Mouse (Mus musculus): Measurements from ENCODE around the gene Rgl2. TPM values are rescaled to one million over a fixed set of nuclear protein-coding genes. Genes with fewer than 3 reads are reported as not detected.
"Not testable (repeated sequence)": the region's sequence is repeated elsewhere in the genome, so short reads cannot be mapped to it uniquely, and the experiment has no call there.

Gene Rgl2
- total and polyA plus RNA-seq, 2 experiments from 2014 or later: 38.2 to 83.0 TPM

GRCm38 (mm10) chr17:33899642-33900041 lies 29.7 kb upstream of the Rgl2 start:
- no peak overlapping the region for H3K4me3 ChIP-seq (ENCODE audit: low read depth, low read length)
- H3K36me3 ChIP-seq (ENCODE audit: insufficient read depth, low read length): no peaks in the 10 kb centered on the region
- H3K4me2 ChIP-seq (ENCODE audit: low read depth, low read length, poor library complexity, severe bottlenecking): no peak overlapping the region
- no peak for TF ChIP-seq CTCF (IDR thresholded peaks at IDR 0.05)
- 79% methylated on average over 4 of the region's 4 CpGs for WGBS
- no peak for ATAC-seq (ENCODE audit: low FRiP score)
- no peak overlapping the region for H3K27ac ChIP-seq (ENCODE audit: low read depth, low read length)
- H3K9ac ChIP-seq (replicated peaks; ENCODE audit: low read length, poor library complexity, severe bottlenecking): no peak overlapping the region
- H3K4me1 ChIP-seq (ENCODE audit: insufficient read depth, low read length): no peaks in the 10 kb centered on the region
- no peak for DNase-seq (ENCODE audit: low spot score)
- H3K9me3 ChIP-seq (ENCODE audit: low read length): no peaks in the 10 kb centered on the region
- H3K27me3 ChIP-seq (ENCODE audit: insufficient read depth, low read length): no peaks in the 10 kb centered on the region

GRCm38 (mm10) chr17:33900281-33900988 lies 28.9 kb upstream of the Rgl2 start:
- H3K9ac ChIP-seq (replicated peaks; ENCODE audit: low read length, poor library complexity, severe bottlenecking): no peak overlapping the region
- H3K36me3 ChIP-seq (ENCODE audit: insufficient read depth, low read length): no peaks in the 10 kb centered on the region
- no peak overlapping the region for H3K4me3 ChIP-seq (ENCODE audit: low read depth, low read length)
- H3K27ac ChIP-seq (ENCODE audit: low read depth, low read length): no peak overlapping the region
- TF ChIP-seq CTCF (IDR thresholded peaks at IDR 0.05): no peak
- H3K9me3 ChIP-seq (ENCODE audit: low read length): no peaks in the 10 kb centered on the region
- no peak for ATAC-seq (ENCODE audit: low FRiP score)
- H3K27me3 ChIP-seq (ENCODE audit: insufficient read depth, low read length): no peaks in the 10 kb centered on the region
- DNase-seq (ENCODE audit: low spot score): no peak
- no peaks in the 10 kb centered on the region for H3K4me1 ChIP-seq (ENCODE audit: insufficient read depth, low read length)
- no peak overlapping the region for H3K4me2 ChIP-seq (ENCODE audit: low read depth, low read length, poor library complexity, severe bottlenecking)
- 78% methylated on average over 7 of the region's 7 CpGs for WGBS

- ATAC-seq (ENCODE audit: low FRiP score) (no peak), DNase-seq (ENCODE audit: low spot score) (no peak)
- H3K27me3 ChIP-seq (ENCODE audit: insufficient read depth, low read length): no peaks in the 10 kb centered on the region
- no peak overlapping the region for H3K27ac ChIP-seq (ENCODE audit: low read depth, low read length)
- no peaks in the 10 kb centered on the region for H3K4me1 ChIP-seq (ENCODE audit: insufficient read depth, low read length)
- no peaks in the 10 kb centered on the region for H3K9me3 ChIP-seq (ENCODE audit: low read length)
- no peaks in the 10 kb centered on the region for H3K36me3 ChIP-seq (ENCODE audit: insufficient read depth, low read length)
- WGBS: 90% methylated on average over 4 of the region's 4 CpGs
- no peak overlapping the region for H3K4me2 ChIP-seq (ENCODE audit: low read depth, low read length, poor library complexity, severe bottlenecking)
- H3K9ac ChIP-seq (replicated peaks; ENCODE audit: low read length, poor library complexity, severe bottlenecking): no peak overlapping the region
- no peak overlapping the region for H3K4me3 ChIP-seq (ENCODE audit: low read depth, low read length)
- TF ChIP-seq CTCF (IDR thresholded peaks at IDR 0.05): no peak
Observed at GRCm38 (mm10) chr17:33900989-33901314, 28.4 kb upstream of the Rgl2 start.

- Histone ChIP-seq H3K4me2 (ENCODE audit: low read depth, low read length, poor library complexity, severe bottlenecking) (no peak overlapping the region), H3K36me3 (ENCODE audit: insufficient read depth, low read length) (no peaks in the 10 kb centered on the region), H3K9me3 (ENCODE audit: low read length) (no peaks in the 10 kb centered on the region), H3K4me1 (ENCODE audit: insufficient read depth, low read length) (no peaks in the 10 kb centered on the region), H3K27me3 (ENCODE audit: insufficient read depth, low read length) (no peaks in the 10 kb centered on the region), H3K4me3 (ENCODE audit: low read depth, low read length) (no peak overlapping the region), H3K9ac (replicated peaks; ENCODE audit: low read length, poor library complexity, severe bottlenecking) (no peak overlapping the region), H3K27ac (ENCODE audit: low read depth, low read length) (no peak overlapping the region)
- ATAC-seq (ENCODE audit: low FRiP score) (no peak), DNase-seq (ENCODE audit: low spot score) (no peak)
- 72% methylated on average over 4 of the region's 4 CpGs for WGBS
- TF ChIP-seq CTCF (IDR thresholded peaks at IDR 0.05): no peak
Observed at GRCm38 (mm10) chr17:33901653-33902052, 27.7 kb upstream of the Rgl2 start.

GRCm38 (mm10) chr17:33902079-33902478 lies 27.3 kb upstream of the Rgl2 start:
- ATAC-seq (ENCODE audit: low FRiP score) (no peak), DNase-seq (ENCODE audit: low spot score) (no peak)
- 81% methylated on average over 4 of the region's 4 CpGs for WGBS

GRCm38 (mm10) chr17:33902491-33902890 lies 26.9 kb upstream of the Rgl2 start:
- no peak overlapping the region for H3K4me2 ChIP-seq (ENCODE audit: low read depth, low read length, poor library complexity, severe bottlenecking)
- ATAC-seq (ENCODE audit: low FRiP score): no peak
- no peaks in the 10 kb centered on the region for H3K4me1 ChIP-seq (ENCODE audit: insufficient read depth, low read length)
- no peaks in the 10 kb centered on the region for H3K27me3 ChIP-seq (ENCODE audit: insufficient read depth, low read length)
- DNase-seq (ENCODE audit: low spot score): no peak
- TF ChIP-seq CTCF (IDR thresholded peaks at IDR 0.05): no peak
- no peaks in the 10 kb centered on the region for H3K9me3 ChIP-seq (ENCODE audit: low read length)
- no peak overlapping the region for H3K27ac ChIP-seq (ENCODE audit: low read depth, low read length)
- no peak overlapping the region for H3K4me3 ChIP-seq (ENCODE audit: low read depth, low read length)
- WGBS: 83% methylated on average over 7 of the region's 7 CpGs
- H3K9ac ChIP-seq (replicated peaks; ENCODE audit: low read length, poor library complexity, severe bottlenecking): no peak overlapping the region
- H3K36me3 ChIP-seq (ENCODE audit: insufficient read depth, low read length): no peaks in the 10 kb centered on the region

More at GRCm38 (mm10) chr17:33902079-33902478, 27.3 kb upstream of the Rgl2 start:
- no peak overlapping the region for H3K4me2 ChIP-seq (ENCODE audit: low read depth, low read length, poor library complexity, severe bottlenecking)
- H3K9me3 ChIP-seq (ENCODE audit: low read length): no peaks in the 10 kb centered on the region
- no peak for TF ChIP-seq CTCF (IDR thresholded peaks at IDR 0.05)
- no peaks in the 10 kb centered on the region for H3K27me3 ChIP-seq (ENCODE audit: insufficient read depth, low read length)
- no peak overlapping the region for H3K4me3 ChIP-seq (ENCODE audit: low read depth, low read length)
- H3K4me1 ChIP-seq (ENCODE audit: insufficient read depth, low read length): no peaks in the 10 kb centered on the region
- H3K27ac ChIP-seq (ENCODE audit: low read depth, low read length): no peak overlapping the region
- H3K36me3 ChIP-seq (ENCODE audit: insufficient read depth, low read length): no peaks in the 10 kb centered on the region
- no peak overlapping the region for H3K9ac ChIP-seq (replicated peaks; ENCODE audit: low read length, poor library complexity, severe bottlenecking)

- H3K9me3 ChIP-seq (ENCODE audit: low read length); H3K9ac ChIP-seq (replicated peaks; ENCODE audit: low read length, poor library complexity, severe bottlenecking); DNase-seq (ENCODE audit: low spot score); H3K4me3 ChIP-seq (ENCODE audit: low read depth, low read length); H3K4me2 ChIP-seq (ENCODE audit: low read depth, low read length, poor library complexity, severe bottlenecking); ATAC-seq (ENCODE audit: low FRiP score); H3K4me1 ChIP-seq (ENCODE audit: insufficient read depth, low read length); H3K36me3 ChIP-seq (ENCODE audit: insufficient read depth, low read length); H3K27ac ChIP-seq (ENCODE audit: low read depth, low read length); H3K27me3 ChIP-seq (ENCODE audit: insufficient read depth, low read length): not testable (repeated sequence)
- WGBS: 67% methylated on average over 6 of the region's 6 CpGs
Observed at GRCm38 (mm10) chr17:33903911-33904651, 25.3 kb upstream of the Rgl2 start.

GRCm38 (mm10) chr17:33904835-33905234 lies 24.5 kb upstream of the Rgl2 start, which contains the start of gene Platr17:
Gene Platr17, plus strand, starts transcription at chr17:33905135.
- H3K9me3 ChIP-seq (ENCODE audit: low read length); H3K27ac ChIP-seq (ENCODE audit: low read depth, low read length); H3K4me1 ChIP-seq (ENCODE audit: insufficient read depth, low read length); H3K36me3 ChIP-seq (ENCODE audit: insufficient read depth, low read length); H3K4me3 ChIP-seq (ENCODE audit: low read depth, low read length); DNase-seq (ENCODE audit: low spot score); H3K9ac ChIP-seq (replicated peaks; ENCODE audit: low read length, poor library complexity, severe bottlenecking); H3K27me3 ChIP-seq (ENCODE audit: insufficient read depth, low read length); H3K4me2 ChIP-seq (ENCODE audit: low read depth, low read length, poor library complexity, severe bottlenecking); ATAC-seq (ENCODE audit: low FRiP score): not testable (repeated sequence)
- WGBS: 36% methylated on average over 3 of the region's 4 CpGs

Measured in midbrain, postnatal 0 days (tissue).